Mouse (Mus musculus): Measurements from ENCODE around the gene Gm5475.

- no peak for TF ChIP-seq HCFC1 (IDR thresholded peaks at IDR 0.05; ENCODE audit: borderline replicate concordance, insufficient read depth, low read length)
- TF ChIP-seq ZC3H11A (IDR thresholded peaks at IDR 0.05; ENCODE audit: borderline replicate concordance, low read depth, low read length), result no peak
- TF ChIP-seq CHD2 (IDR thresholded peaks at IDR 0.05; ENCODE audit: low read depth, low read length), result no peak
- no peak for TF ChIP-seq MAFK (IDR thresholded peaks at IDR 0.05; ENCODE audit: insufficient read depth, low read depth, low read length)
- TF ChIP-seq ZNF384 (IDR thresholded peaks at IDR 0.05; ENCODE audit: low read depth, low read length), result no peak
These were observed 28.9 kb upstream of the Gm5475 start for GRCm38 (mm10) chr15:100393016-100393415.

Measured in ES-E14 (cell line).